Mouse (Mus musculus): ENCODE data around the gene Slc38a4. TPM values are rescaled to one million over a fixed set of nuclear protein-coding genes. Genes with fewer than 3 reads are reported as not detected.

Slc38a4 gene
- polyA plus RNA-seq (2012; ENCODE audit: insufficient read depth, insufficient read length, missing spikeins) = 0.66 TPM in 1 of 2 replicates, not detected in the other

GRCm38 (mm10) chr15:97055794-97056193, at the start of gene Slc38a4:
Gene Slc38a4, minus strand, starts transcription at chr15:97055956.
- no peak within 1 kb of the TSS for H3K4me3 ChIP-seq (ENCODE audit: insufficient read depth, low read length)
- TF ChIP-seq POLR2A (IDR thresholded peaks at IDR 0.05; ENCODE audit: borderline replicate concordance, low read depth, low read length) = no peak
- TF ChIP-seq CTCF (IDR thresholded peaks at IDR 0.05; ENCODE audit: low read depth, low read length) = no peak
- H3K27ac ChIP-seq (ENCODE audit: insufficient read depth, low read depth, low read length) = no peak within 1 kb of the TSS
- H3K4me1 ChIP-seq (ENCODE audit: control insufficient read depth, insufficient read depth, low read length) = no peaks in the 10 kb centered on the region

DNA sequence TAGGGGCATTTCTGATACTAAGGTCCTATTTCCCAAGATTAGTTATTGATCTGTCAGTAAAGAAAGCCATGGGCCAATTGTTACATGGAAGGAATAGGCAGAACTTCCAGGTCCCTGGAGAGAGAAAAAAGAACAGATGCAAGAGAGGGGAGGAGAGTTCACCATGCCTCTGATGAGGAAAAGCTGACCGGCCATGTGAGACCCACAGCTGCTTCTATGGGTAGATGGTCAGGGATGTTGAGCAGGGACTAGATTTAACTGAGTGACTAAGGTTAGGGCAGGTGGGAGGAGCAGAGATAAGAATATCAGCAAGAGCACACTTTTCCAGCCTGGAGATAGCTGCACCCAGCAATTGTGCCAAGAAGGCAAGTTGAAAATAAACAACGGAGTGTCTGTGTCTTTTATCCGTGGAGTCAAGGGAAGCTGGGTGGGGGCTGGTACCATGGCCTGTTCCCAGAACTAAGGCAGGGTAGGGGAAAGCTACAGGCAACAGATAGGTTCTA, 49.2 kb upstream of the Slc38a4 start:
- no peak for TF ChIP-seq POLR2A (IDR thresholded peaks at IDR 0.05; ENCODE audit: borderline replicate concordance, low read depth, low read length)
- TF ChIP-seq CTCF (IDR thresholded peaks at IDR 0.05; ENCODE audit: low read depth, low read length) = no peak
- Histone ChIP-seq H3K4me3 (ENCODE audit: insufficient read depth, low read length) (no peak overlapping the region), H3K4me1 (ENCODE audit: control insufficient read depth, insufficient read depth, low read length) (no peaks in the 10 kb centered on the region), H3K27ac (ENCODE audit: insufficient read depth, low read depth, low read length) (no peak overlapping the region)

- Histone ChIP-seq H3K4me3 (ENCODE audit: insufficient read depth, low read length) (no peak overlapping the region), H3K27ac (ENCODE audit: insufficient read depth, low read depth, low read length) (no peak overlapping the region), H3K4me1 (ENCODE audit: control insufficient read depth, insufficient read depth, low read length) (no peaks in the 10 kb centered on the region)
- TF ChIP-seq POLR2A (IDR thresholded peaks at IDR 0.05; ENCODE audit: borderline replicate concordance, low read depth, low read length) (no peak), CTCF (IDR thresholded peaks at IDR 0.05; ENCODE audit: low read depth, low read length) (no peak)
Measured at GRCm38 (mm10) chr15:97104048-97104447, 48.3 kb upstream of the Slc38a4 start.

- Histone ChIP-seq H3K27ac (ENCODE audit: insufficient read depth, low read depth, low read length) (no peak overlapping the region), H3K4me1 (ENCODE audit: control insufficient read depth, insufficient read depth, low read length) (no peaks in the 10 kb centered on the region), H3K4me3 (ENCODE audit: insufficient read depth, low read length) (no peak overlapping the region)
- TF ChIP-seq POLR2A (IDR thresholded peaks at IDR 0.05; ENCODE audit: borderline replicate concordance, low read depth, low read length) (no peak), CTCF (IDR thresholded peaks at IDR 0.05; ENCODE audit: low read depth, low read length) (no peak)
Measured at GRCm38 (mm10) chr15:97102811-97103210, 47.1 kb upstream of the Slc38a4 start.

GRCm38 (mm10) chr15:97102181-97102580, 46.4 kb upstream of the Slc38a4 start:
- TF ChIP-seq POLR2A (IDR thresholded peaks at IDR 0.05; ENCODE audit: borderline replicate concordance, low read depth, low read length) (no peak), CTCF (IDR thresholded peaks at IDR 0.05; ENCODE audit: low read depth, low read length) (no peak)
- no peaks in the 10 kb centered on the region for H3K4me1 ChIP-seq (ENCODE audit: control insufficient read depth, insufficient read depth, low read length)
- no peak overlapping the region for H3K27ac ChIP-seq (ENCODE audit: insufficient read depth, low read depth, low read length)
- H3K4me3 ChIP-seq (ENCODE audit: insufficient read depth, low read length) = no peak overlapping the region

- H3K4me3 ChIP-seq (ENCODE audit: insufficient read depth, low read length) = no peak overlapping the region
- H3K4me1 ChIP-seq (ENCODE audit: control insufficient read depth, insufficient read depth, low read length) = no peaks in the 10 kb centered on the region
- no peak for TF ChIP-seq POLR2A (IDR thresholded peaks at IDR 0.05; ENCODE audit: borderline replicate concordance, low read depth, low read length)
- no peak for TF ChIP-seq CTCF (IDR thresholded peaks at IDR 0.05; ENCODE audit: low read depth, low read length)
- no peak overlapping the region for H3K27ac ChIP-seq (ENCODE audit: insufficient read depth, low read depth, low read length)
Measured at GRCm38 (mm10) chr15:97099101-97099500, 43.3 kb upstream of the Slc38a4 start.

GRCm38 (mm10) chr15:97097548-97097947, 41.8 kb upstream of the Slc38a4 start:
- no peaks in the 10 kb centered on the region for H3K4me1 ChIP-seq (ENCODE audit: control insufficient read depth, insufficient read depth, low read length)
- H3K4me3 ChIP-seq (ENCODE audit: insufficient read depth, low read length) = no peak overlapping the region
- TF ChIP-seq CTCF (IDR thresholded peaks at IDR 0.05; ENCODE audit: low read depth, low read length) (no peak), POLR2A (IDR thresholded peaks at IDR 0.05; ENCODE audit: borderline replicate concordance, low read depth, low read length) (no peak)
- no peak overlapping the region for H3K27ac ChIP-seq (ENCODE audit: insufficient read depth, low read depth, low read length)

- H3K4me3 ChIP-seq (ENCODE audit: insufficient read depth, low read length) = no peak overlapping the region
Measured at GRCm38 (mm10) chr15:97089526-97089925, 33.8 kb upstream of the Slc38a4 start.

GRCm38 (mm10) chr15:97085833-97086232, 30.1 kb upstream of the Slc38a4 start:
- Histone ChIP-seq H3K4me3 (ENCODE audit: insufficient read depth, low read length) (no peak overlapping the region), H3K27ac (ENCODE audit: insufficient read depth, low read depth, low read length) (no peak overlapping the region), H3K4me1 (ENCODE audit: control insufficient read depth, insufficient read depth, low read length) (no peaks in the 10 kb centered on the region)
- TF ChIP-seq CTCF (IDR thresholded peaks at IDR 0.05; ENCODE audit: low read depth, low read length) (no peak), POLR2A (IDR thresholded peaks at IDR 0.05; ENCODE audit: borderline replicate concordance, low read depth, low read length) (no peak)

More at GRCm38 (mm10) chr15:97089526-97089925, 33.8 kb upstream of the Slc38a4 start:
- Histone ChIP-seq H3K27ac (ENCODE audit: insufficient read depth, low read depth, low read length) (no peak overlapping the region), H3K4me1 (ENCODE audit: control insufficient read depth, insufficient read depth, low read length) (no peaks in the 10 kb centered on the region)
- no peak for TF ChIP-seq CTCF (IDR thresholded peaks at IDR 0.05; ENCODE audit: low read depth, low read length)
- no peak for TF ChIP-seq POLR2A (IDR thresholded peaks at IDR 0.05; ENCODE audit: borderline replicate concordance, low read depth, low read length)

- Histone ChIP-seq H3K4me3 (ENCODE audit: insufficient read depth, low read length) (no peak overlapping the region), H3K4me1 (ENCODE audit: control insufficient read depth, insufficient read depth, low read length) (no peaks in the 10 kb centered on the region), H3K27ac (ENCODE audit: insufficient read depth, low read depth, low read length) (no peak overlapping the region)
- TF ChIP-seq CTCF (IDR thresholded peaks at IDR 0.05; ENCODE audit: low read depth, low read length) (no peak), POLR2A (IDR thresholded peaks at IDR 0.05; ENCODE audit: borderline replicate concordance, low read depth, low read length) (no peak)
Measured at GRCm38 (mm10) chr15:97077665-97078064, 21.9 kb upstream of the Slc38a4 start.
